Mouse (Mus musculus): ENCODE measurements around the gene Vars.

GRCm38 (mm10) chr17:35058911-35059892 lies 58.4 kb downstream of the Vars start, which contains the start of gene Ddah2:
- TF ChIP-seq POLR2A (IDR thresholded peaks at IDR 0.05; ENCODE audit: low read depth, low read length): peak; percentile 48
- TF ChIP-seq CTCF (IDR thresholded peaks at IDR 0.05; ENCODE audit: extremely low read depth, insufficient read length, insufficient replicate concordance, low read depth, low read length): peak; percentile 66

Measured in small intestine, adult 2 months (tissue).